Mouse (Mus musculus): Measurements from ENCODE around the gene Gm44790.
"Not testable (repeated sequence)": the region's sequence is repeated elsewhere in the genome, so short reads cannot be mapped to it uniquely, and the experiment has no call there.

The Gm44790 gene

DNA sequence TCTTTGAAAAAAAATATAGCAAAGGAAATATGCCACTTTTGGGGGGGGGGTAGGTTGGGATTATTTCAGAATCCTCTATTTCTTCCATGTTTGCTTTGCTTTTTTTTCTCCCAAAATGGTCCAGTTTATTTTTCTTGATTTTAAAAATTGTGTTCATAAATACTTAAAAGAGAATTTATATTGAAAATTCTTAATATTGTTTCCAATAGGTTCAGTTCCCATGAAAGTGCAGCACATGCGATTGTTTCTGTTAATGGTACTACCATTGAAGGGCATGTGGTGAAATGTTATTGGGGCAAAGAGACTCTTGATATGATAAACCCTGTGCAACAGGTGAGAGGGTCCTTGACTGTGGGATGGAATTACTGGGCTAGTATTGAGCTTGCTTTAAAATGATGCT lies at the start of gene Gm44790:
Gm44790 (plus strand) TSS at position 301 of the 400 bp plus-strand sequence.
- DNase-seq: no peak

DNA sequence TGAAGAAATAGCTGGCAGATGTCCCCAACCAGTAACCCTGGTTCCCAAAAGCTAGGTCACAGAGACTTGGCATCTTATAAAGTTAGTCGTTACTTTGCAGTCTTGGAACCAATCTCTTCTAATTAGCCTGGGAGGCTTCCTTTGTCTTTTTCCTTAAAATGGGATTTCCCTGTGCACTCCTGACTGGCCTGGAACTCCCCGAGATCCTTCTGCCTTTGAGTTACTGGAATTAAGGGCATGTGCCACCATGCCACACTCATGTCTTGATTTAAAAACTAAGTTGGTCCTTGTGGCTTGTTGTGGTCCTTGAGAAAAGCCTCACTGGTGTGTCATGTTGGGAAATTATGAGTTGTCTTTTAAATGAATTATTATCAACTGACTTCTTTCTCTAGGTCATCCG lies 48.1 kb upstream of the Gm44790 start:
- no peak for DNase-seq

DNA sequence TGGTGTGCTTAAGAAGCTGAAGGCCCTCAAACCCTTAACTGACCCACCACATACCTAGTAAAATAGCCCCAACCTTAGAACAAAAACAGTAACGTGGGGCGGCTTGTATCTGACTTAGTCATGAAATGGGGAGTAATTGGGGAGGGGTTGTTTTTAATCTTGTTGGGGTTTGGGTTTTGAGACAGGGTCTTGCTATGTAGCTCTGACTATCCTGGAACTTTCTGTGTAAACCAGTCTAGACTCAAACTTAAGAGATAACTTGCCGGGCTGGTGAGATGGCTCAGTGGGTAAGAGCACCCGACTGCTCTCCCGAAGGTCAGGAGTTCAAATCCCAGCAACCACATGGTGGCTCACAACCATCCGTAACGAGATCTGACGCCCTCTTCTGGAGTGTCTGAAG lies 46.3 kb upstream of the Gm44790 start:
- DNase-seq: not testable (repeated sequence)

DNA sequence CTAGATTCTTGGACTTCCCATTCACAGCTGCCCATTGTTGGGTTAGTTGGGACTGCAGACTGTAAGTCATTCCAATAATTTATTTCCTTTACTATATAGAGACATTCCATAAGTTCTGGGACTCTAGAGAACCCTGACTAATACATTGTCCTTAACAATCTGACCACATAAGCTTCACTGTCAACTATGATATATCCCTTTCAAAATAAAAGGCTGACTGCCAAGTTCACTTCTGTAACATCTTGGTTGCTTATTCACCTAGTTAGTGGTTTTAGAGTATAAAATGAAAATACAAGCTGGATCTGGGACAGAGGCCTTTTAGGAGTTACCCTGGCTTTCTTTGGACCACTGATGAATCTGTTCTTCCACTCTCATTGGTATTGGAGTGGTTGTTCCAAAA lies 43.9 kb upstream of the Gm44790 start:
- no peak for DNase-seq

DNA sequence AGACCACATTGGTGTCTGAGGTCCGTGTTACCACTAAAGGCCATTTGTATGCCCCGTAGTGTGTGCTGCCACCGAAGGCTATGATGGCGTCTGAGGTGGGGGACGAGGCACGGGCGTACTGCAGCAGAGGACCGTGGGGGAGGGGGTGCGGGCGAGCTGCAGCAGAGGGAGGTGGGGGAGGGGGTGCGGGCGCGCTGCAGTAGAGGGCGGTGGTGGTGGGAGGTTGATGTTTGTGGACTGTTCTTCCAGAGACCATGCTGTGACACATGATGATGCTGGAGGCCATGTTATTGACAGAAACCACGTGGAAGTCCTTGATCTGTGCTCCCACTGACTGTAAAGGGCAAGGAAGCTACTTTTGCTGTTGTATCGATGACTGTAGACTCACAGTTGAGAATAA lies 43.1 kb upstream of the Gm44790 start:
- DNase-seq: no peak

DNA sequence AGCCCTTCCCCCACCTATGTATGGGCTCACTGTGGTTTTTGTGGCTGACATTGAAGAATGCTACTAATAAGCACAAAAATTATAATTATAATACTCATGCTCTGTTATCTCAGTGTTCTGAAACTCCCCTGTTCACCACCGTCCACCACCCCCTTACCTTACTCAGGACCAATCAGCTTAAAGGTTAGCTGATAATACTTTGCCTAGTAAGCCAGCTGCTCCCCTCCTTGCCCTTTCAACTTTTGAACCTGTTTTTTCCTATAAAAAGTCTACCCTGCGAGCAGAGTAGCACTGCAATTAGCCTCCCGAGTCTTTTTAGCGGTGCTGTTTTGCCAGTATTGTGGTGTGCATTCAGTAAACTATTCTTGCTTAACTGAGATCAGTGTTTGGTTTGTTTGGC lies 41.8 kb upstream of the Gm44790 start:
- DNase-seq: no peak

DNA sequence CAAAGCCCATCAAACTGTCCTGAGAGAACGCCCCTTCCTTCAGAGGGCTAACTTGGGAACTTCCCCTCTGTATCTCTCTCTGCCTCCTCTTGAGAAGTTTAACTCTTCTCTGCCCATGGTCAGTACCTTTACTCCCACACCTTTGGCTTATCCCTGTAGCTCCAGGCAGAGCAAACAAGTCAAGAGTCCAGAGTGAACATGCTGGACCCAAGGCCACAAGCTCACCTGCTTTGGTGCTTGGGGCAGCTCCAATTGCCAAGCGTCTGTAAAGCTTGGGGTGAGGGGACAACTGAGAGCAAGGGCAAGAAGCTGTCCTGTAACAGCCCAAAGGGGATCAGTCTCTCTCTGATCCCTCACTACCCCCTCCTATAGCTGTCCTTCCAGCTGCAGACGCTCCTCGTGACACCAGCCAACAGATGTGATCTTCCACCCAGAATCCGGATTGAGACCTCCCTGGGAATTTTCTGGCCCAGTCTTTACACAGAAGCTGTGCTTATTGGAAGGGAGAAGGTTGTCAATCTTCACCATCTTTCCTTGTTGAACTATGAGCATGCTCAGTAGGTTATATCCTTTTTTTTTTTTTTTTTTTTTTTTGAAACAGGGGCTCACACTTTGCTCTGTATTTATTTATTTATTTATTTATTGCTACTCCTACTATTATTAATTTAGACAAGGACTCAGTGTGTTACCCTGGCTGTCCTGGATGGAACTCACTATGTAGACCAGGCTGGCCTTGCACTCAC lies 40.9 kb upstream of the Gm44790 start:
- no peak for DNase-seq

DNA sequence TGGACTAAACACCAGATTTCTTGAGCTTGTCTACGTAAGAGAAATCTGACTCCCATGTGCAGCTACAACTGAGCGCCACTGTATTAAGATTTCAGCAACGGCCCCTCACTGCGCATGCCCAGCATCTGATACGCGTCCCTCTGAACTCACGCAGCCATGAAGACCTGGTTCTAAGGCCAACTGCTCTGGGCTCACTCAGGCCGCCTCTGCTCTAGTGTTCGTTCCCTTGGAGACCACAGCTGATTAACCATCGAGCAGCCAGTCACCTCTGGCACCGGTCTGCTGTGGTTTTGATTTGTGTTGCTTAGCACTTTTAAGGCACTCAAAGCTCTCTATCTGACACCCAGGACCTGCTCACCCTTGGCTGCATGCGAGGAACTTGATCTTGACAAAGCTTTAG lies 39.1 kb upstream of the Gm44790 start:
- DNase-seq: no peak

DNA sequence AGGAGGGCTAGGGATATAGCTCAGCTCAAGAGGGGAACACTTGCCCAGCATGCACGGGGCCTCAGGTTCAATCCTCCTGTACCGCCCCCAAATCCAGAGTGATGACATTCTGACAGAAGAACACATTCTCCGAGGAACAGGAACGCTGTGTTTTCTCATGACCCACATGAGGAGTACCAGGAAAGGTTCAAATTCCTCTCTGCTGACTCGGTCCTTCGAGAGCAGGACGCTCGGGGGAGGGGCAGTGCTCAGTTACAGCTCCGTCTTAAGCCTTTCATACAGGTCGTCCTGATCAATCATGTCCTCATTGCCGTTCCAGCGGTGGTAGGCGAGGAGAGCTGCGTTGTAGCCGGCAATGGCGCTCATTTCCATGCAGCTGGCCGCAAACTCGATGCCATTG lies 38.0 kb upstream of the Gm44790 start:
- no peak for DNase-seq

DNA sequence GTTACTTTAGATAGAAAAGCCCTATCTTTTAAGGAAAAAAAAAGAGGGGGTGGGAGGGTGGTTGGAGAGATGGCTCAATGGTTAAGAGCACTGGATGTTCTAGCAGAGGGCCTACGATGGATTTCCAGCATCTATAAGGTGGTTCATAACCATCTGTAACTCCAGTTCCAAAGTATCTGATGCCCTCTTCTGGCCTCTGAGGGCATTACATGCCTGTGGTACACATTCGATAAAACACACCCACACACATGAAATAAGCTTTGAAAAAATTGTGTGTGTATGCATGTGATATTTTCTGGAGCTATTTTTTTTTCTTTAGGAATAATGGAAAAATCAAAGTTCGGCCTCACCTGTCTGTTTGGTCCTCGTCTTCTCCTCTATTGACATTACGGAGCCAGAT lies 35.1 kb upstream of the Gm44790 start:
- DNase-seq: no peak

DNA sequence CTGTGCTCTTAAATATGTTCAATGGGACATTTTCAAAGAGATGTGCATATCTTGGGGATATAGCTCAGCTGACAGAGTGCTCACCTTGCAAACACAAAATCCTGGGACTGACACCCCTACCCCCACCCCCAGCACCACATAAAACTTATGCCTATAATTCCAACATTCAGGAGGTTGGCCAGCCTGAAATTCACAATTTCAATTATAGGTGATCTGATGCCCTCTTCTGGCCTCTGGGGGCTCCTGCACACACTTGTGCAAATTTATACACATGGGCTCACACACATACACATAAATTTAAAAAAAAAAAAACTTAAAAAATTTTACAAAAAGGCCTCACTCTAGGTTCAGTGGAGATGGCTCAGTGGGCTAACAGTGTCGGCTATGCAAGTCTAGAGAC lies 33.3 kb upstream of the Gm44790 start:
- DNase-seq: no peak

DNA sequence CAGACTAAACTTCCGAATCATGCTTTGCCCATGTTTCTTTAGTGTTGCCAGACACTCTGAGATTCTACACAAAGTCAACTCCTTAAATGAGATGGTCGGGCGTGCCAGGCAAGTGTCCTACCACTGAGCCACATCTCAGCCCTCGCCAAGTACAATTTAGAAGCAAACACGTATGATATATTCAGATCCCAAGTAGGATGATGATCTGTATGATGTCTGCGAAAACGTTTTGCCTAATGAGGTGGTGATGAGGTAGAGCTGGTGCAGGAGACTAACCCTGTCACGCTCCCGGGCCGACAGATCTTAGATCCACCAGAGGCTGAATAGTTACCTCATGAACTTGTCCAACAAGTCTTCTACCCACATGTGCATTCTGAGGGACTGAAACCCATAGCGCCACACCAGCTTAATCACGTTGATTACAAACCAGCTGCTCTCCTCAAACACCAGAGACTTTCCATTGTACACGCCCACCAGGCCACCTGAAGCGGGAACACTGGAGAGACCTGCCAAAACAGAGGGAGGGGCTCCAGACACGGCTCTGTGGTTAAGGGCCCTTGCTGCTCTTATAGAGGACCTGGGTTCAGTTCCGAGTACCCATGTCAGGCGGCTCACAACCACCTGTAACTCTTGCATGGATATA lies 32.3 kb upstream of the Gm44790 start:
- DNase-seq: no peak

DNA sequence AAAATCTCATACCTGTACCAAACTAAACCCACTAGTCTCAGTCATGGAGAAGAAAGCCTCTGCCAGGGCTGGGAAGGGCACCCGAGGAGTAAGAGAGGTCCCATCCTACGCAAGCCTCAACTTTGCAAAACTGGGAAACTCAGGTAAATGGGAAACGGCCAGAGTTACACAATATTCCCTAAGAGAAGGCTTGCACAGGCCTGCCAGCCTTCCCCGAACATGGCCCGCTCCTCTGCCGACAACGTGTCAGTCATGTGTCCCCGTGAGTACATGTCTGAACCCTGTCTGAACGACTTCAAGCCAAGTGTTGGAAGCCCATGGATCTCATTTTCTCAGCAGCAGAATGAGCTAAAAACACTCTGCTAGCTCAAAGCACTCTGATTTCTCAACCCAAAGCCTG lies 31.4 kb upstream of the Gm44790 start:
- DNase-seq: no peak

DNA sequence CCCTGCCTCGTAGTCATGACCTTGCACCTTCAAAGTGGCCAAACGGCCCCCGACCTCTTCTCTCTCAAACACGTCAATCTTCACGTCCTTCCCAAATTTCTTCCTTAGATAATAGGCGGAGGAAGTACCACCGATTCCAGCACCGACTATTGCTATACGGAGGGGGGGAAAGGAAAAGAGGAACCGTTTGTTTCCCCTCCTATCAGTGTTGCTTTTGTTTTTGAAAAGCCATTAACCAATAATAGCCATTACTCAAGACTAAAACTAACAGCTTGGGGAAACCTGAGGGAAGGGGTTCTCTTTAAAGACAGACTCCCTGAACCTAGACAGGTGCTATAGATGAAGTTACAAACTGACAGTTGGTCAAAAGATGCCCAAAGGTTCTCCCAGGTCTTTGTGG lies 30.5 kb upstream of the Gm44790 start:
- no peak for DNase-seq

DNA sequence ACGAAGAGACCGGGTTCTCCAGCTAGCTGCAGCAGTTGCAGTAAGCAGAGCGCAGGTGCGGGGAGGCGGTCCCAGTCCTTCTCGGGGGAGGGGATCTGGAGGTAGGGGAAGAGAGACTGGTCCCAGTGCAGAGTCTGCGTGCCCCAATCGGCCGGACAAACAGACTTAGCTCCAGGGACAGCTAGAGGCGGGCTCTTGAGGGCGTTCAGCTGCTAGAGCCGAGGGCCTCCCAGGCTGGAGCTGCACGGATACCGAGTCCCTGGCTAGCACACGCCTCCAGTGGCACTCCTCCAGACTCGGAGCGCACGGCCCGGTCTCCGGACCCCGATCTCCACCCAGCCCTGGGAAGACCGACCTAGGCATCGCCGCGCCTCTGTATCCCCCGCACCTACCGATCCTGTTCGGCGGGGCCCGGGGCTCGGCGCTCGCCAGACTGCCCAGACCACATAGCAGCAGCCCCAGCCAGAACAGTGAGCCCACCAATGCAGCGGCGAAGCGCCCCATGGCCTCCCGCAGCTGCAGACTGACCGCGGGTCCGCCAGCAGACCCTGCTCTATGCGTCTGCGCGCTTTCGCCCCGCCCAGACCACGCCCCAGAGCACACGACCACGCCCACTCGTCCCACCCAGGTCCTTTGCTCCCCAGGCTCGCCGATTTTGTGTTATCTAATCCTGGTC lies 29.7 kb upstream of the Gm44790 start, which contains the start of gene Pcyox1:
Pcyox1 (minus strand) TSS at position 574 of the 676 bp plus-strand sequence.
- peak; percentile 91 for DNase-seq

DNA sequence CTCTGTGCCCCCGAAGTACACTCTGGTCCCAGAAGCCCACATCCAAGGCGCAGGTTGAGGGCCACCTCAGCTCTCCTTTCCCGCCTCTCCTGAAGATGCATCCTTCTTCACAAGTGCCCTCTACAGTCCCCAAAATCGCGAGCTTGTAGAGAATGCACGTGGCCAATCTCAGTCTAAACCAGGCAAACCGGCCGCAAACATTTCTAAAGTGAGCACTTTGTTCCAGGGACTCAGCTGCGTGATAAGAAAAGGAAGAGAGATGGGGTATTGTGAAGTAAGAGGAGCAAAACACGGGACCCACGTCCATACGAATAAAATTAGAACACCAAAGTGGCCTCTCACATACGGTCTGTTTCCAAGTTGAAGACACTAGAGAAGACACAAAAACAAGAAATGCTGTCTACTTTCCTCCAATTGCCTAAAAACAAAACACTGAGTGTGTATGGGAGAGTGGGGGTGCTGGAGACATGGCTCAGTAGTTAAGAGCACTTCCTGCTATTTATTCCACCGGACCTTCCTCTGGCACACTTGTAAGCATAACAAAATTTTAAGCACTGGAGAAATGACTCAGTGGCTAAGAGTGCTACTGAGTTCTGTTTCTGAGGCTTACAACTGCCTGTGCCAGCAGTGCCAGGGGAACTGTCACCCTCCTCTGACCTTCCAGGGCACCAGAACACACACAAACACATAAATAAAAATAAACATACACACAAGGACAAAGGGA lies 29.0 kb upstream of the Gm44790 start:
- DNase-seq: no peak

DNA sequence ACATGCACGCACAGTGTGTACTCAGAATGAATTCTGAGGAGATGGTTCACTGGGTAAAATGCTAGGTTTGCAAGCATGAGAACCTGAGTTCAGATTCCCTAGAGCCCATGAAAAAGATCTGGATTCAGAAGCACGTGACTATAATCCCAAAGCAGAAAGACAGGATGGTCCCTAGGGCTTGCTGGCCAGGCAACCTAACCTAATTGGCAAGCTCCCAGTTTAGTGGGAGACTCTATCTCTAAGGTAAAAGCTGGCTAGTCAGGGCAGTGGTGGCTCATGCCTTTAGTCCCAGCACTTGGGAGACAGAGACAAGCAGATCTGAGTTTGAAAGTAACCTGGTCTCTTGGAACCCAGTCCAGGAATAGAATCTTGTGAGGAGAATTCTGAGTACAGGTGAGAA lies 27.5 kb upstream of the Gm44790 start:
- DNase-seq: no peak

DNA sequence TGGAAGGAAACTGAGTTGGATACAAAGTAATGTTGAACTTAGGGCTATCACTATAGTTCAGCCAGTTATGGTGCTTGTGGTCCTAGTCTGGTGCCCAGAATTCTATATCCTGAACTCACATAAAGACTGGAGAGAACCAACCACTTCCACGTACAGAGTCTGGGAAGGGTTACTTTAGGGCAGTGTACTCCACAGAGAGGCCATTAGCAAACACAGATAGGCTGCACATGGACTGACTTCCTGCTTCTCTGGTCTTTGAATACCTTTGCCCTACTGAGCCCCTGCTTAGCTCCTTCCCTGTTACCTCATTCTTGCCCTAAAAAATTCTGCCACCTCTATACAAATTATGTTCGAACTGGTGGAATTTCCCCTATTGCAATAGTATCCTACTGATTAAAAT lies 26.5 kb upstream of the Gm44790 start:
- no peak for DNase-seq

DNA sequence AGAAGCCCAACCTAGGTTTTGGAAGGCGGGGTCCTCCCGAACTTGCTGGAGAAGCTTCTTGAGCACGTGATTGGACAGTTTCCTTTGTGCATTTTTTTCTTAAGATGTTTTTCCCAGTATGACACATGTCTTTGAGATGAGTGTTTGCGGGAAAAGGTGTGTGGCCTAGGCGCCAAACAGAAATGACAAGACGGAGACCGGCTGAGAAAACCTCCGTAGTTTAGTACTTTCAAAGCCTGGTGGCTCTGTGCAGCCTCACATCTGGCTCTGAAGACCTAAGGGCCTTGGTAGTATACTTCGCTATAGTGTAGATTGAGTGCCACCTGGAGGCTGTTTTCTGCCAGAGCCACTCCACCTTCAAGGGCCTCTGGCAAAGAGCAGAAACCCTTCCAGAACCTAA lies 25.5 kb upstream of the Gm44790 start:
- DNase-seq: no peak

DNA sequence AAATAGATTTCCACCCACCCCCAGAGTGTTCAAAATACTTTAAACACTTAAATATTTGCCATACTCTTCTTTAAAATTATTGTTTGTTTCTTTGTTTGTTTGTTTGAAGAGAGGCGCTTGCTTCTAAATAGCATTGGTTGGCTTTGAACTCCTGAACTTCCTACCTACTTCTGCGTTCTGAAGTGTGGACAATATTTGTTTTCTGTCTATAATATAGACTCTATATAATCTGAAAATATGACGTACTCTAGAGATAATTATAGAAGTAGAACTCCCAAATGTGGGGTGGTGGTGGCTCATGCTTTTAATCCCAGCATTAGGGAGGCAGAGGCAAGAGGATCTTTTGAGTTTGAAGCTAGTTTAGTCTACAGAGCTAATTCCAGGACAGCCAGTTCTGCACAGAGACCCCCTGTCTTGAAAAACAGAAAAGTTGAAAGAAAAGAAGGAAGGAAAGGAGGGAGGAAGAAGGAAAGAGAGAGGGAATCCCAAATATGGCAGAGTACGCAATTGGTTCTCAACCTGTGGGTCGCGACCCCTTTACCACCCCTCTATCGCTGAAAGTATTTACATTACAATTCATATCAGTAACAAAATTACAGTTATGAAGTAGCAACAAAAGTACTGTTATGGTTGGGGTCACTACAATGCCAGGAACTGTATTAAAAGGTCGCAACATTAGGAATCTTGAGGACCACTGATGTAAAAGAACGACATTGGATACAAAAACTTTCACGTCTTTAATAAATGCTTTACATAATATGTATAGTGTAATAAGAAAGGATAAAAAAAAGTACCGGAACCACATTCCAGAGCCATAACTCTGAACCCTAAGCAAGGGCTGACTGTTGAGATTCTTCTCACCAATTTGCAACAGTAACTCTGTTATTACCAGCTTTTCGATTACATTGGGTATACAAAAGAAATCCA lies 23.5 kb upstream of the Gm44790 start:
- no peak for DNase-seq

DNA sequence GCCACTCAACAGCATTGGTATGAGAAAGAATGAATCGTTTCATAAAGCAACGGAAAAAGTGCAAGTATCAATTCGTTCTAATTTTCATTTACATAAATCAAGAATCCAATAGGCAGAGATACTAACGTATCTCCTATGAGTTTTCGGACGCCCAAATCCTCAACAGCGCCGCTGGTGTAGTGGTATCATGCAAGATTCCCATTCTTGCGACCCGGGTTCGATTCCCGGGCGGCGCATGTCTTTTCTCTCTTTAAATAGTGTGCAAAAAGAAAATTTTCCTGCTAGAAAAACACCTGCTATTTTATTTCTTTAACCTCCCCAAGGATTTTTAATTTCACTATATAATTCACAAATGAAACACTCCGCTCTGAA lies 22.7 kb upstream of the Gm44790 start:
- peak; percentile 96 for DNase-seq

DNA sequence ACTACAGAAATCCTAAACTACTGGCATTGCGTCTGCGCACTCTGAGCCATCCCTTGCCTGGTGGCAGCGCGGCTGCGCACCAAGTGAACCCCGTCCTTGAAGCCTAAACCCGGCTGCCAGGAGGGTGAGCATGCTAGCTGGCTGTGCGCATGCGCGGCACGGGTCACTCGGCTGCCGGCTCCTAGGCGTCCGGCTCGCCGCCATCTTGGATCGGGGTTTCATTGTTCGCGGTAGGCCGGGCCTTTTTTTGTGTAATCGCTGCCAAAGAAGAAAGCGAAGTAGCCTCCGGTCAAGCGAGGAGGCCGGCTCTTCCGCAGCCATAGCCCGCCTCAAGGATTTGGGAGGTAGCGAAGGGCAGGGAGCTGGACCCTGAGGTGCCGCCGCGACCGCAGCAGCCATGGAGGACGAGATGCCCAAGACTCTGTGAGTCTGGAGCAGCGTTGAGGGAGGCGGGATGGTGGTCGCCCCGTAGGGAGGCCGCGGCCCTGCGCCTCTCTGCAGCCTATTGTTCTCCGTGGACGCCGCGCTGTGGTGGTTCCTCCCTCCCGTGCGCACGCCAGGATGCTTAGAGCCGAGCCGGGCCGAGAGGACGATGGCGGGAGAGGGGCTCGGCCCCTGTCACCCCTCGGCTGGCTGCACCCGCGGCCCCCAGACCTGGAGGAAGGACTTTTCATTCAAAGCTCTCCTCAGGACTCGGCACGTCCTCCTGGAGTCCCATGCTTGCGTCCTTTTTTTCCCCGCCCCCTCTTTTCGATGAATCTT lies 22.2 kb upstream of the Gm44790 start, which contains the start of gene Tia1:
Tia1 (plus strand) TSS at position 120 of the 762 bp plus-strand sequence.
- DNase-seq: peak; percentile 95

Measured in cerebellum, adult 8-10 months (tissue).